In the genomic region with DNA sequence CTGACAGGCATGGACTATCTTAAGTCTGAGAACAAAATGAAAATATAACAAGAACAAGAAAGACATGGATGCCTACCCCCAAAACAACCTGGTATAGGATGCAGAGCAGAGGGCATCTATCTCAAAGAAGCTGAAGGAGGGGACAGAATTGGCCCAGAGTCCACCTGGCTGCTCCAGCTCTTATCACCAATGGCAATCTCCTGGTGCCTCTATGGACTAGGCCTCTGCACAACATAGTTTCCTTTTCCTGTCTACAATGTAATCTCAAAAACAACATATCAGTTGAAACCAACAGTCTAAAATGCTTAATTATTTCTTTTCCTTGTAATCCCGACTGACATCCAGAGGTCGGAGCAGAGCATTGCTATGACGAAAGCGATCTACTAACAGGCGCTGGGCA, we compare ENCODE assay signal across 39 mouse cellular contexts. TPM values are rescaled to one million over a fixed set of nuclear protein-coding genes. Genes with fewer than 3 reads are reported as not detected.
"Had no signal": no experiment of that assay in that cellular context is flagged by ENCODE, and none has a peak within 500 bp of the region (broad histone marks: within the 10 kb centered on the region; RNA-seq: fewer than 3 reads in every experiment).

No protein-coding gene starts in this region.

- H3K9me3 ChIP-seq: heart, embryonic 10.5 days; heart, embryonic 12.5 days; heart, embryonic 13.5 days; heart, embryonic 15.5 days; hindbrain, embryonic 10.5 days; hindbrain, embryonic 12.5 days; hindbrain, embryonic 13.5 days; hindbrain, embryonic 15.5 days; intestine, embryonic 15.5 days; kidney, embryonic 15.5 days had no signal

- H3K36me3 ChIP-seq: heart, embryonic 10.5 days; heart, embryonic 12.5 days; heart, embryonic 13.5 days; heart, embryonic 15.5 days; hindbrain, embryonic 10.5 days; hindbrain, embryonic 12.5 days; hindbrain, embryonic 13.5 days; hindbrain, embryonic 15.5 days; intestine, embryonic 15.5 days; kidney, embryonic 15.5 days had no signal

- H3K4me1 ChIP-seq: heart, embryonic 10.5 days; heart, embryonic 12.5 days; heart, embryonic 13.5 days; heart, embryonic 15.5 days; hindbrain, embryonic 10.5 days; hindbrain, embryonic 12.5 days; hindbrain, embryonic 13.5 days; hindbrain, embryonic 15.5 days; intestine, embryonic 15.5 days; kidney, embryonic 15.5 days had no signal

- H3K4me3 ChIP-seq: heart, embryonic 10.5 days; heart, embryonic 12.5 days; heart, embryonic 13.5 days; heart, embryonic 15.5 days; hindbrain, embryonic 10.5 days; hindbrain, embryonic 12.5 days; hindbrain, embryonic 13.5 days; hindbrain, embryonic 15.5 days; intestine, embryonic 15.5 days; kidney, embryonic 15.5 days; layer of hippocampus, adult 2 months; left cerebral cortex, adult 2 months had no signal

- H3K4me2 ChIP-seq: heart, embryonic 12.5 days; heart, embryonic 13.5 days; heart, embryonic 15.5 days; hindbrain, embryonic 12.5 days; hindbrain, embryonic 13.5 days; hindbrain, embryonic 14.5 days; hindbrain, embryonic 15.5 days; intestine, embryonic 15.5 days; kidney, embryonic 15.5 days had no signal

- H3K9ac ChIP-seq: heart, embryonic 12.5 days; heart, embryonic 13.5 days; heart, embryonic 15.5 days; hindbrain, embryonic 12.5 days; hindbrain, embryonic 13.5 days; hindbrain, embryonic 14.5 days; hindbrain, embryonic 15.5 days; intestine, embryonic 15.5 days; kidney, embryonic 15.5 days had no signal

- DNase-seq: heart, postnatal 10 days; heart, postnatal 14 days; heart, postnatal 36 days; heart, postnatal 4 days; kidney, adult 11 months; kidney, adult 18-20 months; kidney, adult 2 months; kidney, adult 8-10 months; kidney, adult 9 months; kidney, postnatal 10 days; kidney, postnatal 14 days; kidney, postnatal 25 days; kidney, postnatal 36 days; kidney, postnatal 4 days; layer of hippocampus, adult 9-11 months; layer of hippocampus, postnatal 36 days had no signal

- ATAC-seq: hindbrain, embryonic 16.5 days; hindbrain, postnatal 0 days; inflammation-experienced regulatory T-cells, adult 6 months; intestine, embryonic 15.5 days; intestine, embryonic 16.5 days; intestine, postnatal 0 days had no signal

- H3K27me3 ChIP-seq: heart, embryonic 12.5 days; heart, embryonic 13.5 days; heart, embryonic 15.5 days; hindbrain, embryonic 12.5 days; hindbrain, embryonic 13.5 days; hindbrain, embryonic 15.5 days; intestine, embryonic 15.5 days; kidney, embryonic 15.5 days had no signal

- H3K27ac ChIP-seq: heart, embryonic 10.5 days; heart, embryonic 13.5 days; heart, embryonic 15.5 days; hindbrain, embryonic 10.5 days; hindbrain, embryonic 12.5 days; hindbrain, embryonic 13.5 days; hindbrain, embryonic 14.5 days; hindbrain, embryonic 15.5 days; hindbrain, postnatal 0 days; intestine, embryonic 15.5 days; kidney, embryonic 15.5 days; kidney, postnatal 0 days; layer of hippocampus, adult 2 months; left cerebral cortex, adult 2 months had no signal

RNA-seq across cellular contexts. Expression of a gene that starts 36.8 kb away (rescaled TPM):
- total RNA-seq: heart, postnatal 14 days; heart, postnatal 25 days; heart, postnatal 36 days; heart, postnatal 4 days; hematopoietic stem cell, adult 5-6 weeks had no signal
- polyA plus RNA-seq: heart, embryonic 10.5 days; heart, embryonic 12.5 days; heart, embryonic 13.5 days; heart, embryonic 16.5 days; heart, postnatal 0 days; hindbrain, embryonic 10.5 days; hindbrain, embryonic 12.5 days; hindbrain, embryonic 13.5 days; hindbrain, embryonic 15.5 days; inflammation-experienced regulatory T-cells, adult 6 months; kidney, embryonic 15.5 days had no signal
